Mouse (Mus musculus): ENCODE results near the gene Zbtb16.

The Zbtb16 gene

GRCm38 (mm10) chr9:48741433-48742077 lies 94.5 kb downstream of the Zbtb16 start:
- peak; percentile 56 for DNase-seq

- no peak for DNase-seq
These were observed 95.2 kb downstream of the Zbtb16 start for GRCm38 (mm10) chr9:48740732-48741255.

GRCm38 (mm10) chr9:48740098-48740505 lies 95.9 kb downstream of the Zbtb16 start:
- DNase-seq, result peak; percentile 98

- DNase-seq, result peak; percentile 54
These were observed 97.1 kb downstream of the Zbtb16 start for GRCm38 (mm10) chr9:48738795-48739476.

GRCm38 (mm10) chr9:48737911-48738310 lies 98.1 kb downstream of the Zbtb16 start:
- DNase-seq, result no peak

- peak; percentile 99 for DNase-seq
These were observed 98.7 kb downstream of the Zbtb16 start for GRCm38 (mm10) chr9:48737210-48737850.

- peak; percentile 32 for DNase-seq
These were observed 99.4 kb downstream of the Zbtb16 start for GRCm38 (mm10) chr9:48736361-48737209.

- no peak for DNase-seq
These were observed 100.3 kb downstream of the Zbtb16 start for GRCm38 (mm10) chr9:48735466-48736312.

- no peak for DNase-seq
These were observed 101.1 kb downstream of the Zbtb16 start for GRCm38 (mm10) chr9:48734725-48735465.

- peak; percentile 81 for DNase-seq
These were observed 102.0 kb downstream of the Zbtb16 start for GRCm38 (mm10) chr9:48733817-48734544.

- DNase-seq, result no peak
These were observed 102.9 kb downstream of the Zbtb16 start for GRCm38 (mm10) chr9:48733083-48733482.

GRCm38 (mm10) chr9:48731651-48732536 lies 104.1 kb downstream of the Zbtb16 start:
- no peak for DNase-seq

GRCm38 (mm10) chr9:48730446-48730979 lies 105.5 kb downstream of the Zbtb16 start:
- DNase-seq, result no peak

- DNase-seq, result peak; percentile 72
These were observed 106.6 kb downstream of the Zbtb16 start for GRCm38 (mm10) chr9:48729471-48729870.

GRCm38 (mm10) chr9:48728731-48729123 lies 107.3 kb downstream of the Zbtb16 start:
- no peak for DNase-seq

GRCm38 (mm10) chr9:48728083-48728730 lies 107.8 kb downstream of the Zbtb16 start:
- no peak for DNase-seq

- DNase-seq, result no peak
These were observed 109.7 kb downstream of the Zbtb16 start for GRCm38 (mm10) chr9:48726341-48726740.

- DNase-seq, result no peak
These were observed 110.1 kb downstream of the Zbtb16 start for GRCm38 (mm10) chr9:48725918-48726317.
